Mouse (Mus musculus) CH12.LX (cell line): ENCODE data around the gene Ak4. TPM values are rescaled to one million over a fixed set of nuclear protein-coding genes. Genes with fewer than 3 reads are reported as not detected.

ENCODE experiments used
- DNase-seq: peaks from one replicate; pipeline ENCODE4 v3.0.0-alpha.2; 2013; ENCODE audit errors: extremely low read depth
- H3K27ac ChIP-seq: 2 replicates; pipeline ENCODE4 v1.5.1; 2012; ENCODE audit warnings: low read depth, mild to moderate bottlenecking, control low read depth, moderate library complexity; ENCODE audit not compliant: insufficient read depth
- H3K27me3 ChIP-seq: replicated peaks from 2 replicates; pipeline ENCODE3; 2012; ENCODE audit warnings: inconsistent platforms
- H3K36me3 ChIP-seq, 2 experiments: replicated peaks in 1 of 2; 2 replicates each; pipeline versions ENCODE3 to v1.6.1; 2012; ENCODE audit warnings: inconsistent platforms in 1 of 2, low read length in 1 of 2, mild to moderate bottlenecking in 1 of 2, mixed read lengths in 1 of 2, moderate library complexity in 1 of 2; ENCODE audit not compliant: control insufficient read depth in 1 of 2, insufficient read depth in 1 of 2
- H3K4me1 ChIP-seq, 2 experiments: 2 replicates each; pipeline ENCODE4 v1.6.1; 2012; ENCODE audit warnings: inconsistent platforms in 1 of 2, moderate library complexity in 1 of 2; ENCODE audit not compliant: insufficient read depth in 2 of 2, control insufficient read depth in 1 of 2
- H3K4me2 ChIP-seq: 2 replicates; pipeline ENCODE4 v1.6.1; 2012; ENCODE audit warnings: low read depth, mild to moderate bottlenecking, control low read depth; ENCODE audit not compliant: poor library complexity, insufficient read depth, severe bottlenecking
- H3K4me3 ChIP-seq, 3 experiments: fragments of 150-350 bp in 1 of 3; sonication (generic) in 1 of 3; replicated peaks in 1 of 3; 2 replicates each; pipeline versions ENCODE3 to v1.5.1; 2011 to 2012; ENCODE audit warnings: low read depth in 2 of 3, low read length in 2 of 3, mild to moderate bottlenecking in 2 of 3, moderate library complexity in 2 of 3, control low read depth in 1 of 3, improper control_type of control experiment in 1 of 3, inconsistent platforms in 1 of 3, mixed read lengths in 1 of 3; ENCODE audit not compliant: poor library complexity in 1 of 3
- H3K79me2 ChIP-seq: replicated peaks from 2 replicates; pipeline ENCODE4 v1.6.1; 2012; ENCODE audit warnings: mild to moderate bottlenecking, moderate library complexity; ENCODE audit not compliant: control insufficient read depth, poor library complexity, insufficient read depth, severe bottlenecking; ENCODE audit errors: extremely low read depth
- H3K9ac ChIP-seq: 2 replicates; pipeline ENCODE4 v1.6.1; 2012; ENCODE audit warnings: low read depth, mild to moderate bottlenecking, control low read depth, moderate library complexity; ENCODE audit not compliant: insufficient read depth
- H3K9me3 ChIP-seq: replicated peaks from 2 replicates; pipeline ENCODE3; 2012; ENCODE audit warnings: low read length, inconsistent platforms, mixed read lengths
- BHLHE40 ChIP-seq: IDR thresholded peaks from 2 replicates; pipeline ENCODE4 v1.6.1; 2011; ENCODE audit warnings: mild to moderate bottlenecking, low read depth, low read length, improper control_type of control experiment
- CHD1 ChIP-seq: IDR thresholded peaks from 2 replicates; pipeline ENCODE4 v1.6.1; 2012; ENCODE audit warnings: low read depth, low read length, improper control_type of control experiment, inconsistent platforms
- CHD2 ChIP-seq: IDR thresholded peaks from 2 replicates; pipeline ENCODE4 v1.6.1; 2011; ENCODE audit warnings: low read length, improper control_type of control experiment
- ELF1 ChIP-seq: IDR thresholded peaks from 2 replicates; pipeline ENCODE4 v1.6.1; 2014; ENCODE audit warnings: low read depth, mild to moderate bottlenecking, inconsistent platforms, low read length, improper control_type of control experiment
- ETS1 ChIP-seq: conservative IDR thresholded peaks from 2 replicates; pipeline ENCODE4 v1.6.1; 2012; ENCODE audit warnings: low read depth, mild to moderate bottlenecking, inconsistent platforms, low read length, improper control_type of control experiment, moderate library complexity
- GABPA ChIP-seq: IDR thresholded peaks from 2 replicates; pipeline ENCODE4 v1.6.1; 2012; ENCODE audit warnings: low read depth, low read length, improper control_type of control experiment, inconsistent platforms; ENCODE audit not compliant: insufficient replicate concordance
- HCFC1 ChIP-seq: IDR thresholded peaks from 2 replicates; pipeline ENCODE4 v1.6.1; 2012; ENCODE audit warnings: low read depth, mild to moderate bottlenecking, inconsistent platforms, low read length, improper control_type of control experiment
- JUN ChIP-seq: IDR thresholded peaks from 2 replicates; pipeline ENCODE4 v1.6.1; 2011; ENCODE audit warnings: low read depth, mild to moderate bottlenecking, low read length, improper control_type of control experiment, moderate library complexity; ENCODE audit not compliant: insufficient read depth
- MAX ChIP-seq: IDR thresholded peaks from 2 replicates; pipeline ENCODE4 v1.6.1; 2011; ENCODE audit warnings: low read length, improper control_type of control experiment
- MAZ ChIP-seq: IDR thresholded peaks from 2 replicates; pipeline ENCODE4 v1.6.1; 2012; ENCODE audit warnings: low read depth, mild to moderate bottlenecking, inconsistent platforms, low read length, improper control_type of control experiment, moderate library complexity
- MYC ChIP-seq: IDR thresholded peaks from 2 replicates; pipeline ENCODE4 v1.6.1; 2011; ENCODE audit warnings: low read depth, mild to moderate bottlenecking, improper control_type of control experiment, low read length
- NELFE ChIP-seq: IDR thresholded peaks from 2 replicates; pipeline ENCODE4 v1.6.1; 2011; ENCODE audit warnings: low read depth, low read length, improper control_type of control experiment
- NRF1 ChIP-seq: IDR thresholded peaks from 2 replicates; pipeline ENCODE4 v1.6.1; 2014; ENCODE audit warnings: low read depth, mild to moderate bottlenecking, inconsistent platforms, low read length, improper control_type of control experiment, moderate library complexity
- PAX5 ChIP-seq: IDR thresholded peaks from 2 replicates; pipeline ENCODE4 v1.6.1; 2012; ENCODE audit warnings: low read length, inconsistent platforms, mixed read lengths
- POLR2AphosphoS2 ChIP-seq: IDR thresholded peaks from 2 replicates; pipeline ENCODE4 v1.6.1; 2011; ENCODE audit warnings: low read depth, low read length, improper control_type of control experiment
- RAD21 ChIP-seq: IDR thresholded peaks from 2 replicates; pipeline ENCODE4 v1.6.1; 2011; ENCODE audit warnings: low read depth, mild to moderate bottlenecking, low read length, improper control_type of control experiment, moderate library complexity
- RCOR1 ChIP-seq: conservative IDR thresholded peaks from 2 replicates; pipeline ENCODE4 v1.6.1; 2012; ENCODE audit warnings: low read depth, mild to moderate bottlenecking, inconsistent platforms, low read length, improper control_type of control experiment
- SMC3 ChIP-seq: IDR thresholded peaks from 2 replicates; pipeline ENCODE4 v1.6.1; 2011; ENCODE audit warnings: low read depth, low read length, improper control_type of control experiment
- TBP ChIP-seq: conservative IDR thresholded peaks from 2 replicates; pipeline ENCODE4 v1.6.1; 2011; ENCODE audit warnings: low read depth, low read length, improper control_type of control experiment
- UBTF ChIP-seq: IDR thresholded peaks from 2 replicates; pipeline ENCODE4 v1.6.1; 2012; ENCODE audit warnings: low read depth, mild to moderate bottlenecking, inconsistent platforms, low read length, improper control_type of control experiment, moderate library complexity
- ZKSCAN1 ChIP-seq: IDR thresholded peaks from 2 replicates; pipeline ENCODE4 v1.6.1; 2012; ENCODE audit warnings: low read depth, inconsistent platforms, low read length, improper control_type of control experiment, borderline replicate concordance
- ZMIZ1 ChIP-seq: IDR thresholded peaks from 2 replicates; pipeline ENCODE4 v1.6.1; 2012; ENCODE audit warnings: low read depth, mild to moderate bottlenecking, inconsistent platforms, low read length, improper control_type of control experiment
- ZNF384 ChIP-seq: IDR thresholded peaks from 2 replicates; pipeline ENCODE4 v1.6.1; 2012; ENCODE audit warnings: low read depth, low read length, improper control_type of control experiment, inconsistent platforms
- dilution Hi-C: fragments of 300-500 bp; cut with MboI; formaldehyde crosslinking; loops from 2 replicates; pipeline ENCODE4 v1.14.3; 2020; ENCODE audit warnings: low sequenced_read_pairs; ENCODE audit not compliant: extremely low pct_unique_long_range_greater_than_20kb, extremely low pct_ligation_motif_present
- in situ Hi-C: fragments of 300-500 bp; cut with MboI; formaldehyde crosslinking; loops from 3 replicates; pipeline ENCODE4 v1.14.3; 2019; ENCODE audit warnings: low sequenced_read_pairs, low pct_ligation_motif_present, low pct_unique_long_range_greater_than_20kb, mixed read lengths
- polyA plus RNA-seq: library from polyadenylated mRNA; unstranded; fragments of >175 nt; gene quantifications from 2 replicates; pipeline ENCODE4 v1.2.1, GENCODE M21; 2012; ENCODE audit warnings: low read depth; ENCODE audit not compliant: insufficient read length
- total RNA-seq, 2 experiments: library from RNA; depleted of rRNA; stranded (reverse); fragments of 300-350 nt in 1 of 2; fragments of >200 nt in 1 of 2; gene quantifications; 2 replicates each; pipeline ENCODE4 v1.2.3; 2012 to 2014

Ak4 gene
- total and polyA plus RNA-seq, 3 experiments, result 11.8 to 49.4 (median 23.0) TPM

GRCm38 (mm10) chr4:101419911-101420880, 1.1 kb downstream of the Ak4 start:
- no peak for DNase-seq
- H3K36me3 ChIP-seq, result peaks cover 0 to 6% of the 10 kb centered on the region in 2 experiments
- TF ChIP-seq BHLHE40 (peak; percentile 14; the same call in 1 of the 2 replicates), UBTF (peak; percentile 80), TBP (no peak)
- no peaks in the 10 kb centered on the region for H3K9me3 ChIP-seq
- H3K4me2 ChIP-seq, result peak overlapping the region; percentile 100
- in situ Hi-C loops (no loop called here), dilution Hi-C loops (no loop called here)
- H3K4me3 ChIP-seq, result peak overlapping the region; percentile 57 to 85 (median 73)
- peak overlapping the region; percentile 9; the same call in 1 of the 2 replicates for H3K9ac ChIP-seq
- peaks cover 0 to 15% of the 10 kb centered on the region in 2 experiments; a peak in 2 of 4 replicates for H3K4me1 ChIP-seq
- H3K27me3 ChIP-seq, result peaks cover 2% of the 10 kb centered on the region
- no peaks in the 10 kb centered on the region for H3K79me2 ChIP-seq
- no peak overlapping the region for H3K27ac ChIP-seq

- no peak for DNase-seq
- in situ Hi-C loops, result no loop called here
- dilution Hi-C loops, result no loop called here
Measured at GRCm38 (mm10) chr4:101422996-101423395, 3.9 kb downstream of the Ak4 start.

DNA sequence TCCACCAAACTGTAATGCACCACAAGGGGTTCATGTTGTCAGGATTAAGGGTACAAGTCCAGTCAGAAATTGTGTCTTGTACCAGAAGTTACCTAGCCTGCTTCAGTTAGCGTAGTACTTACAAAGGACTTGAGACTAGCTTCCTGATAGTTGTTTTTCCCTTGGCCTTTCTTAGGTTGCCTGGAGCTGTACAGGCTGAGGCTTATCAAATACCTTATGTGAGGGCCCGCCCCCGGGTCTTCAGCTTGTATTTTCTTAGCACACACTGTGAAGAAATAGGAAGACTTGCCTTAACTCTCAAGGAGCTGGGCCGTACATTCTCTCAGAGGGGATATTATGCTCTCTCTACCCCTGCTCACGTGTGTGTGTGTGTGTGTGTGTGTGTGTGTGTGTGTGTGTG, 4.5 kb downstream of the Ak4 start:
- H3K27me3 ChIP-seq, result no peaks in the 10 kb centered on the region
- dilution Hi-C loops (no loop called here), in situ Hi-C loops (no loop called here)
- DNase-seq, result no peak
- no peak overlapping the region for H3K4me2 ChIP-seq
- TF ChIP-seq ZMIZ1 (no peak), BHLHE40 (no peak), NRF1 (no peak), GABPA (no peak), POLR2AphosphoS2 (no peak)
- H3K4me3 ChIP-seq, result no peak overlapping the region
- H3K36me3 ChIP-seq, result peaks cover 0 to 6% of the 10 kb centered on the region in 2 experiments
- no peaks in the 10 kb centered on the region for H3K79me2 ChIP-seq
- no peak overlapping the region for H3K9ac ChIP-seq
- peaks cover 0 to 41% of the 10 kb centered on the region in 2 experiments; a peak in 2 of 4 replicates for H3K4me1 ChIP-seq
- no peak overlapping the region for H3K27ac ChIP-seq
- H3K9me3 ChIP-seq, result no peaks in the 10 kb centered on the region

More at GRCm38 (mm10) chr4:101422996-101423395, 3.9 kb downstream of the Ak4 start:
- peaks cover 0 to 40% of the 10 kb centered on the region in 2 experiments; a peak in 2 of 4 replicates for H3K4me1 ChIP-seq
- no peaks in the 10 kb centered on the region for H3K9me3 ChIP-seq
- TF ChIP-seq ZKSCAN1, result no peak
- no peak for TF ChIP-seq MAX
- no peak for TF ChIP-seq MYC
- no peak for TF ChIP-seq ELF1
- TF ChIP-seq SMC3, result no peak
- TF ChIP-seq JUN, result no peak
- no peak for TF ChIP-seq RAD21
- no peak for TF ChIP-seq ETS1
- TF ChIP-seq HCFC1, result no peak
- TF ChIP-seq NELFE, result no peak
- TF ChIP-seq UBTF, result no peak
- no peak for TF ChIP-seq CHD1
- TF ChIP-seq CHD2, result no peak
- TF ChIP-seq RCOR1, result no peak
- no peak for TF ChIP-seq MAZ
- TF ChIP-seq ZNF384, result no peak
- no peak for TF ChIP-seq NRF1
- no peak for TF ChIP-seq PAX5
- H3K4me3 ChIP-seq, result no peak overlapping the region
- no peaks in the 10 kb centered on the region for H3K79me2 ChIP-seq
- no peaks in the 10 kb centered on the region for H3K27me3 ChIP-seq
- peaks cover 0 to 6% of the 10 kb centered on the region in 2 experiments for H3K36me3 ChIP-seq
- no peak overlapping the region for H3K9ac ChIP-seq
- no peak overlapping the region for H3K27ac ChIP-seq
- H3K4me2 ChIP-seq, result no peak overlapping the region
